Mouse (Mus musculus): Measurements from ENCODE around the gene Uqcr10.

Uqcr10 gene

GRCm38 (mm10) chr11:4704072-4704964, at the start of gene Uqcr10, which contains the start of gene Zmat5:
TSS of gene Uqcr10 (minus strand) at chr11:4704342.
TSS of gene Zmat5 (plus strand) at chr11:4704678.
- peak; percentile 90 to 94 for DNase-seq (ENCODE audit: low spot score in 2 of 2)

- DNase-seq (ENCODE audit: low spot score in 2 of 2), result no peak
These were observed 48.7 kb upstream of the Uqcr10 start for GRCm38 (mm10) chr11:4752836-4753235.

- DNase-seq (ENCODE audit: low spot score in 2 of 2), result no peak
These were observed 46.1 kb upstream of the Uqcr10 start for GRCm38 (mm10) chr11:4750263-4750662.

DNA sequence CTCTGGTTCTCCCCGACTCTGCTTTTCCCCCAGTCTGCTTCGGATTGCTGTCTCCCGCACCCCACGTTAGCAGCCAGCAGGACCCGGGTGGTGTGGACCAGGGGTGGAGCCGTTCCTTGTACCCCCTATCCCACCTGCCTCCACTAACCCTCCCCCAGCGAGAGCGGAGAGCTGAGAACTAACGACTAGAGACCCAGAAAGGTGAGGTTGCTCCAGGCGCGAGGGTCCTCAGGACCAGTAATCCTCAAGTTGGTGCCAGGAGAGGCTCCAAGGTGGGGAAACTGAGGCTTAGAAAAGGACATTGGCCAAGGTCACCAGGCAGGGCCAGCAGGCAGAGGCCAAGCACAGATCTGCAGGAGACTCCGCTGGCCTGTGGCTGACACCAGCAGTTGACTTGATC, 43.1 kb upstream of the Uqcr10 start:
- no peak for DNase-seq (ENCODE audit: low spot score in 2 of 2)

- no peak for DNase-seq (ENCODE audit: low spot score in 2 of 2)
These were observed 42.6 kb upstream of the Uqcr10 start, which contains the start of gene Cabp7 for GRCm38 (mm10) chr11:4746733-4747132. TSS of gene Cabp7 (minus strand) at chr11:4746778.

DNA sequence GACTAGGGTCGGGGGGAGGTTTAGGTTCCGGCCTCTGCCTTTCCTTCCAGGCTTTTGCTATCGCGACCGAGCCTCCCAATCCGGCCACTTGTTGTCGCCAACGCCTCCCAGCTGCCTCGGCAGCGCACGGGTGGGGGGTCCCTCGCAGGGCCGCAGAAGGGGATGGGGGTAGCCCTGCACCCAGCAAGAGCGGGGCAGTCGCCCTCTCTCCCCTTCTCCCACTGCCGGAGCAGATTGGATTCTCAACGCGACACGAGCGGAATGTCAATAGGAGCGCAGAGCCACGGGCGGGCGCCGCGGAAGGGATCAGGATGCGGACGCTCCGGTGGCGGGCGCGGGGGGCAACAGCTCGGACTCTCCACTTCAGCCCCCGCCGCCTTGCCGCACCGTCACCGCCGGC, 41.8 kb upstream of the Uqcr10 start:
- DNase-seq (ENCODE audit: low spot score in 2 of 2), result no peak

DNA sequence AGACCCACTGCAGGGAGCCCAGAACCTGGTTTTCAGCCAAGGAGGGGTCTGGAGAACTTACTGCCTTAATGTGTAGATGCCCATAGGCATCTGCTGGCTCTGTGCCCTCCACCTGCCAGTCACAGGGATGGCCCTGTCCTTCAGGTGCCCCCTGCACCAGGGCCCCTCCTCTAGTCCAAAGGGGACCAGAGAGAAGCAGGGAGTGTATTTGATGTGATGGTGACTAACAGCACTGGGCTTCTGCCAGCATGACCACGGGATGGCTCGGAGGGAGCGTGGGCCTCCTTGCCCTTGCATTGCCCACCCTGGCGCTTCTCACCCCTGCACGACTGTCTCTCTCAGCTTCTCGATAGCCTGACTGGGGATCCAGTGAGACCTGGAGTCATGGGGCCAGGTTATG, 40.5 kb upstream of the Uqcr10 start:
- no peak for DNase-seq (ENCODE audit: low spot score in 2 of 2)

DNA sequence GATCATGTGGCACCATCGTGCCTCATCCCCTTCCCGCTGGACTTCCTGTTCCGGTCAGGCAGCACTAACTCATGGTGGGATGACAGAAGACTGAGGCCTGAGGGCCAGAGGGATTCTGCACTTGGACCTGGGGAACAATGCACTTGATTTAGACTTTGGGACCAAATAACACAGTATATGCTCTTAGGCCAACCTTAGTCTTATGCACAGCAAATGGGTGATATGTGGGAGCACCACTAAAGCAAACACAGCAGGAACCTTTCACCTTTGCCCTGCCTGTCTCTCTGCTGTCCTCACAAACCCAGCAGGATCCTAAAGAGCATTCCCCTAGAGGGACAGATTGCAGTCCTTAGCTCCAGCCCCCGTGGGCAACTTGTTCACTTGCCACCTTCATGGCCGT, 36.6 kb upstream of the Uqcr10 start:
- DNase-seq (ENCODE audit: low spot score in 2 of 2), result no peak

DNA sequence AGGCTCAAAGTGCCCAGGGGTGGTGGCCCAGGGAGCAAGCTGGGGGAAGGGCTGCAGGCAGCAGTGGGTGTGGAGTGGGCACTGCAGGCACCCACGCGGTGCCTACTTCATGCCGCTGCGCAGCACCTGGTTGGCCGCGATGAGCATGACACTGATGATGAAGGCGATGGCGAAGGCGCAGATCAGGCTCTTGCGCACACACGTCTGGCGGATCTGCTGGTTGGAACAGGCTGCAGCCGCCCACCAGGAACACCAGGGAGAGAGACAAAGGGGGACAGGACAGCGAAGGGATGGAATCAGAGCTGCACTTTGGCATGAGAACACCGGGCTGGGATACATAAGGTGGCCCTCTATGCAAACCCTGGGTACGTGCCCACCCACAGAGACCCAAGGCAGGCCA, 34.6 kb upstream of the Uqcr10 start:
- DNase-seq (ENCODE audit: low spot score in 2 of 2), result no peak

DNA sequence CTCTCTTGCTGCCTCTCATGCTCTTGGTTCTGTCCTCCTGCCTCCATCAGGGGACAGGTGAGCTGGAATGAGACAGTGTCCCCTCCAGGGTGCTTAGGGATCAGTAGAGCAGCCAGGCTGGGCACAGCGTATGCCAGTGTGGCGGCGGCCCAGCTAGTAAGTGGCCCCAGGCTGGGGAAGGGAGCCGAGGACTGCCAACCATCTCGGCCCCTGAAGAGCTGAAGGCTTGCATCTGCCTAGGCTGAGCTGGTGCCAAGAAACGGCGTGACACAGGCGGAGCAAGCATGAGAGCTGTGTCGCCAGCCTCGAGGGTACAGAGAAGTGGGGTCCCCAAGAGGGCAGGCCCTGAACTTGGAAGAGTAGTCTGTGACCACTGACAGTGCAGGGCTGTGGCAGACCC, 33.5 kb upstream of the Uqcr10 start:
- no peak for DNase-seq (ENCODE audit: low spot score in 2 of 2)

- no peak for DNase-seq (ENCODE audit: low spot score in 2 of 2)
These were observed 32.2 kb upstream of the Uqcr10 start for GRCm38 (mm10) chr11:4736355-4736754.

DNA sequence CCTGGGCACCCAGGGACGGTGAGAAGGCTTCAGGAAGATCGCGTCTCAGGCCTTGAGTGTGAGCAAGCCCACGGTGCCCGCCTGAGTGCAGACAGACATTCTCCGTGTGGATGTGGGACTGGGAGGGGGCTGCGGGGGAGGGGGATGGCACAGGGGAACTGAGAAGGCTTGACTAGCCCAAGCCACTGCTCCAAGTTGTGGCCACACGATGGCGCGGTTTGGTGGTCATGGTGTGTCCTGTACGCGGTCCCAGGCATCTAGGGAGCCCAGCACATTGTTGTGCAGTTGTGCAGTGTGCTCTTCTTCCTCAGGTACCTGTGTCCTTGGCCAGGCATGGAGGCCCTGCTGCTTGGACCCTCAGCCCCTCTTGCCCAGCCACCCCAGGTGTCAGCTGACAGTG, 30.0 kb upstream of the Uqcr10 start:
- DNase-seq (ENCODE audit: low spot score in 2 of 2), result no peak

DNA sequence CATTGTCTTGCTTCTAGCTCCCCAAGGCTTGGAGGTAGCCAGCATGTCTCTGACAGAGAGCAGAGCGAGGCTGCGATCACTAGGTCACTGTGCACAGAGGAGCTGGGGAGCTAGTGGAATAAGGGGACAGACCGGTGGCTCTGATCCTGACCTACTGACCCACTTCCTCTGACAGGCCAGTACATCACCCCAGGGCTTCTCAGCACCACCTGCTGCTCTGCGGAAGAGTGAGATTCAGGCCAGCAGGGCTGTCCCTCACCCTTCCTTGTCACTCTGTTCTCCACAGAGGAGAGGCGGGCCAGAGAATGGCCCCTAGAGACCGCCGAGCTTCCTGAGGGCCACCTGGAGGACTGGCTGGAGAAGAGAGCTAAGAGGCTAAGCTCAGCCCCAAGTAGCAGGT, 27.6 kb upstream of the Uqcr10 start:
- no peak for DNase-seq (ENCODE audit: low spot score in 2 of 2)

DNA sequence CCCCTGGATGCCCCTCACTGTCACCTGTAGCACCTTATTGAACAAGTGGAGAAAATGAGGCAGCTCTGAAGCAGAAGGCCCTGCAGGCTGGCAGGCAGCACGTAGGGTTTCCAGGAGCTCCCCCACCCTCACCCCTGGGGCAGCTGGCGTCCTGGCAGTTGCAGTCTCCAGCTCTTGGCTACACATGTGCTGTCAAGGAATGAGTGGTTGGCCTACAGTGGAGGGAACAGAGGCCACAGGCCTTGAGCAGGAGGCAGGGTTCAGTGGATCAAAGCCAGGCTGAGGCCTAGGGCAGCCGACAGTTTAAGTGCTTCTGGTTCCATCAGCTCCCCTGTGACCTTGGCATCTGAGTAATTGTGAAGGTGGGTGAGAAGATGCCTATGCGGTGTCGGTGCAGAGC, 26.8 kb upstream of the Uqcr10 start:
- no peak for DNase-seq (ENCODE audit: low spot score in 2 of 2)

DNA sequence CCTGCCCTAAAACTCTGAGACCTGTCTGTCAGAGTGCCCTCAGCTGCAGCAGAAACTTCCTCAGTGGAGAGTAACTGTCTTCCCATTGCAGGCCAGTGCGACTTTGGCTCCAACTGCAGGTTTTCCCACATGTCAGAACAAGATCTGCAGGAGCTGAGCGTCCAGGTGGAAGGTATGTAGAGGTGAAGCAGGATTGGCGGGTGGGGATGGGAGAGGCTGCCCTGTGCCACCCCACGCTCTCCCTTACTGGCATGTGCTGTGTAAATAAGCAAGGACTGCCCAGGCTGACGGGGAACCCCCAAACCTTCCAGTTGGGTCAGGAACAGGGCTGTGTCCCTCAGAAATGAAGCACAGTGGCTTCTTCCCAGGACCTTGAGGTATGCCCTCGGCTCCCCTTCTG, 26.0 kb upstream of the Uqcr10 start:
- DNase-seq (ENCODE audit: low spot score in 2 of 2), result no peak

DNA sequence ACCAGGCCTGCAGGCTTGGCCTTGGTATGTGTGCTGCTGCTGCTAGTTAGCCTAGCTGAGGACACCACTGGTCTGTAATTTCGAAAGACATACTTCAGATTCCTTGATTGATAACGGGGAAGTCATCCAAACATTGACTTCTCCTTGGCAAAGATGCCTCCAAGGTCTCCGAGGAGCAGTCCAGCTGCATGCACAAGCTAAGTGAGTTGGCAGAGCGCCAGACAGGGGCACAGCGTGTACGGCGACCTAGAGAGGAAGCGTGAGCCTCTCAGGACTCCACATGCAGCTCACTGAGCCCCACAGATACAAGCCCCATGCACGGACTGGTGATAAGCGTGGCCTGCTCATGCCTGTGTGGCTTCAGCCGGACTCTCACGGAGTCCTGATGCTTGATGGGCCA, 25.5 kb upstream of the Uqcr10 start:
- no peak for DNase-seq (ENCODE audit: low spot score in 2 of 2)

GRCm38 (mm10) chr11:4721728-4722127, 17.6 kb upstream of the Uqcr10 start:
- DNase-seq (ENCODE audit: low spot score in 2 of 2), result no peak

GRCm38 (mm10) chr11:4720900-4721580, 16.9 kb upstream of the Uqcr10 start:
- DNase-seq (ENCODE audit: low spot score in 2 of 2), result peak in 1 of 2 experiments; percentile 34

DNA sequence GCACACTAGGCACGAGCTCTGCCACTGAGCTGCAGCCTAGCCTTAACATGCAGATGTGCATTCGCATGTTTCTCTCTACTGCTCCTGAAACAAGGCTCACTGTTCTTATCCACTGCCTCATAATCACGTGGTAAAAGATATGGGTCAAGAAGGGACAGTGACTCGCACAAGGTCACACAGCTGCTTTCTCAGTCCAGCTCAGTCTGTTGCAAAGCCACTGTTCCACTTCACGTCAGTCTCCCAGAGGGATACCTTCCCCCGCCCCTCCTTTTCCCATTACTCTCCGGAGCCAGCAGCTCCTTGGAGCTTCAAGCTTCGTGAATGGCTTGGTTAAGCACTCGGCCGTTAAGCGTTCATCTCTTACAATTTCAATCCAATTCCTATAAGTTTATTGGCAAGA, 16.3 kb upstream of the Uqcr10 start:
- DNase-seq (ENCODE audit: low spot score in 2 of 2), result no peak

DNA sequence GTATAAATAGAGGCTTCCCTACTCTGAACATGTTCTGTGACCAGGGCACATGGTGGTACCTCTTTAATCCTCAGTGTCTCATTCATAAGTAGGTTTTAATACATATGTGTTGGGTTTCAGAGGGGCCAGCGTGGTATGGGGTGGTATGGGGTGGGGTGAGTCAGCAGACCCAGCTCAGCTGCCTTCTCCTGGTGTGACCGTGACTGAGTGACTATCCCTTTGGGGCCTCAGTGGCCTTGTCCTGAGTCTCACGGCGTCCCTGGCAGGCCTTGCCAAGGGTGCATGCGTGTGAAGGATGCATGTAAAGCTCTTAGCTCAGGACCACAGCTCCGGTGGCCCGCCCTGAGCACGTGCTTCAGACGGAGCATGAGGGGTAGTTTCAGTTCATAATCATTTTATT, 15.8 kb upstream of the Uqcr10 start:
- no peak for DNase-seq (ENCODE audit: low spot score in 2 of 2)

DNA sequence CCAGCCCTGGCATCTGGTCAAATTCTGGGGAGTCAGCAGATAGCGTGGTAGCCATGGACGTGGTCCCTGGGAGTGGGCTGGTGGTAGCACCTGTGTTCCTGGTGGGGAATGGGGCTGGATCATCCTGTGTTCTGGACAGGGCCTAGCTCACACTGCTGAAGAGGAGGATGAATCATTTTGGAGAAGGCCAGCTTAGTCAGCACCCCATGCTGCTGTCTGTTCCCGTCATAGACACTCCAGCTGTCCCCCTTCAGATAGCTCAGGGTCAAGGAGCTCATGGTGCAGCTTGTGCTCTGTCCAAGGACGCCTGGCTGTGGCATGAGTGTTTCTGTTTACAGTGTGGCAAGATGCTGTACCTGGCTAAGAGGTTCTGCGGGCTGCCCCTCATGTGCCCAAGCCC, 14.4 kb upstream of the Uqcr10 start:
- no peak for DNase-seq (ENCODE audit: low spot score in 2 of 2)

GRCm38 (mm10) chr11:4716530-4717236, 12.5 kb upstream of the Uqcr10 start:
- DNase-seq (ENCODE audit: low spot score in 2 of 2), result no peak
